Mouse (Mus musculus): ENCODE measurements at regions not wholly inside any gene's neighbourhood (a gene's known extent, or its start where the extent isn't known, plus 50 kb on each side); places are given as distances from the start of the nearest gene placed in this dataset.
A peak's percentile ranks its signal among the peaks of the same experiment; 100 is the strongest.
"Not testable (repeated sequence)": the region's sequence is repeated elsewhere in the genome, so short reads cannot be mapped to it uniquely, and the experiment has no call there.

GRCm38 (mm10) chr14:58356824-58357223, 286.5 kb downstream of the Fgf9 start:
- no peak for DNase-seq (ENCODE audit: inconsistent ontology term)

- DNase-seq (ENCODE audit: inconsistent ontology term), result no peak
Measured at GRCm38 (mm10) chr14:58352986-58353385, 282.6 kb downstream of the Fgf9 start.

- no peak for DNase-seq (ENCODE audit: inconsistent ontology term)
Measured at GRCm38 (mm10) chr14:58336148-58336547, 265.8 kb downstream of the Fgf9 start.

- DNase-seq (ENCODE audit: inconsistent ontology term), result no peak
Measured at GRCm38 (mm10) chr14:58323164-58323563, 252.8 kb downstream of the Fgf9 start.

- no peak for DNase-seq (ENCODE audit: inconsistent ontology term)
Measured at GRCm38 (mm10) chr14:58322461-58322860, 252.1 kb downstream of the Fgf9 start.

- DNase-seq (ENCODE audit: inconsistent ontology term), result no peak
Measured at GRCm38 (mm10) chr14:58321875-58322274, 251.5 kb downstream of the Fgf9 start.

GRCm38 (mm10) chr14:58321234-58321633, 250.9 kb downstream of the Fgf9 start:
- no peak for DNase-seq (ENCODE audit: inconsistent ontology term)

- DNase-seq (ENCODE audit: inconsistent ontology term), result peak; percentile 19
Measured at GRCm38 (mm10) chr14:58317640-58318039, 247.3 kb downstream of the Fgf9 start.

GRCm38 (mm10) chr14:58317231-58317630, 246.9 kb downstream of the Fgf9 start:
- DNase-seq (ENCODE audit: inconsistent ontology term), result no peak

GRCm38 (mm10) chr14:58307695-58308094, 237.3 kb downstream of the Fgf9 start:
- DNase-seq (ENCODE audit: inconsistent ontology term), result no peak

GRCm38 (mm10) chr14:58306832-58307521, 236.6 kb downstream of the Fgf9 start:
- no peak for DNase-seq (ENCODE audit: inconsistent ontology term)

GRCm38 (mm10) chr14:58300411-58300887, 230.1 kb downstream of the Fgf9 start:
- peak; percentile 3 for DNase-seq (ENCODE audit: inconsistent ontology term)

- no peak for DNase-seq (ENCODE audit: inconsistent ontology term)
Measured at GRCm38 (mm10) chr14:58286007-58286525, 215.7 kb downstream of the Fgf9 start.

- DNase-seq (ENCODE audit: inconsistent ontology term), result no peak
Measured at GRCm38 (mm10) chr14:58282708-58283290, 212.5 kb downstream of the Fgf9 start.

- no peak for DNase-seq (ENCODE audit: inconsistent ontology term)
Measured at GRCm38 (mm10) chr14:58282264-58282663, 211.9 kb downstream of the Fgf9 start.

- DNase-seq (ENCODE audit: inconsistent ontology term), result not testable (repeated sequence)
Measured at GRCm38 (mm10) chr14:58274440-58274839, 204.1 kb downstream of the Fgf9 start.

GRCm38 (mm10) chr14:58273693-58274419, 203.5 kb downstream of the Fgf9 start:
- DNase-seq (ENCODE audit: inconsistent ontology term), result no peak

- no peak for DNase-seq (ENCODE audit: inconsistent ontology term)
Measured at GRCm38 (mm10) chr14:58265373-58265772, 195.0 kb downstream of the Fgf9 start.

GRCm38 (mm10) chr14:58264401-58264800, 194.1 kb downstream of the Fgf9 start:
- DNase-seq (ENCODE audit: inconsistent ontology term), result no peak

GRCm38 (mm10) chr14:58253369-58253968, 183.1 kb downstream of the Fgf9 start:
- peak; percentile 82 for DNase-seq (ENCODE audit: inconsistent ontology term)

GRCm38 (mm10) chr14:58225869-58226268, 155.5 kb downstream of the Fgf9 start:
- DNase-seq (ENCODE audit: inconsistent ontology term), result no peak

GRCm38 (mm10) chr14:58224419-58224818, 154.1 kb downstream of the Fgf9 start:
- no peak for DNase-seq (ENCODE audit: inconsistent ontology term)

All from Muller cell, postnatal 12 days (primary cell).